Mouse (Mus musculus): ENCODE measurements around the gene Vwf.

- TF ChIP-seq POLR2A (IDR thresholded peaks at IDR 0.05; ENCODE audit: low read depth, low read length) (no peak), CTCF (IDR thresholded peaks at IDR 0.05; ENCODE audit: extremely low read depth, insufficient read length, insufficient replicate concordance, low read depth, low read length) (no peak)
Observed at GRCm38 (mm10) chr6:125509783-125510182, 36.8 kb upstream of the Vwf start.
